Mouse (Mus musculus) spleen, adult 2 months (tissue): ENCODE results near the gene Gm17324.

Experiments used
- CTCF ChIP-seq: fragments of 200-500 bp; IDR thresholded peaks from 2 replicates; pipeline ENCODE4 v1.5.1; 2011; ENCODE audit warnings: mild to moderate bottlenecking, inconsistent platforms; ENCODE audit not compliant: insufficient read depth, insufficient read length, insufficient replicate concordance; ENCODE audit errors: extremely low read depth
- POLR2A ChIP-seq: fragments of 200-500 bp; IDR thresholded peaks from 2 replicates; pipeline ENCODE4 v1.6.1; 2011; ENCODE audit warnings: low read depth, low read length, inconsistent platforms

GRCm38 (mm10) chr9:78457026-78457425 is 8.4 kb upstream of the Gm17324 start:
- TF ChIP-seq CTCF = no peak
- TF ChIP-seq POLR2A = no peak
